Mouse (Mus musculus): ENCODE measurements around the gene Fbxo7.

The Fbxo7 gene

DNA sequence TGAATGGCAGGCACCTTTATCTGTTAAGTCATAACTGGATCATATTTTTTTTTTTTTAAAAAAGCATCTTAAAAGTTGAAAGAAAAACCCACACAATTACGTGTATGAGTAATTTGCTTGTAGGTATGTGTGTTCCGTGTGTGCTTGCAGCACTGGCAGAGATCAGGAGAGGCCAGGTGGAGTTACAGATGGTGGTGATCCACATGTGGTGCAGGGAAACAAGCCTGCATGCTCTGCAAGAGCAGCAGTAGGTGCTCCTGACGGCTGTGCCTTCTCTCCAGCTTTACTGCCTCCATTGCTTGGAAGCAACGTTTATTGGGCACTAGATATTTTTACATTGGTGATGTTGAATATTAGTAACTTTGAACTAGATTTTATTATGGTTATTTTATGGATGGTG lies 21.9 kb downstream of the Fbxo7 start:
- DNase-seq (ENCODE audit: low spot score in 2 of 2) = no peak

GRCm38 (mm10) chr10:86044066-86044465 lies 22.3 kb downstream of the Fbxo7 start:
- DNase-seq (ENCODE audit: low spot score in 2 of 2) = no peak

- no peak for DNase-seq (ENCODE audit: low spot score in 2 of 2)
Observed at GRCm38 (mm10) chr10:86046371-86046770, 24.6 kb downstream of the Fbxo7 start.

GRCm38 (mm10) chr10:86047786-86048185 lies 26.0 kb downstream of the Fbxo7 start:
- DNase-seq (ENCODE audit: low spot score in 2 of 2) = no peak

GRCm38 (mm10) chr10:86050522-86050921 lies 28.8 kb downstream of the Fbxo7 start:
- DNase-seq (ENCODE audit: low spot score in 2 of 2) = no peak

GRCm38 (mm10) chr10:86052818-86053522 lies 31.2 kb downstream of the Fbxo7 start:
- no peak for DNase-seq (ENCODE audit: low spot score in 2 of 2)

- DNase-seq (ENCODE audit: low spot score in 2 of 2) = no peak
Observed at GRCm38 (mm10) chr10:86056297-86056903, 34.6 kb downstream of the Fbxo7 start.

GRCm38 (mm10) chr10:86057286-86057685 lies 35.5 kb downstream of the Fbxo7 start:
- DNase-seq (ENCODE audit: low spot score in 2 of 2) = no peak

DNA sequence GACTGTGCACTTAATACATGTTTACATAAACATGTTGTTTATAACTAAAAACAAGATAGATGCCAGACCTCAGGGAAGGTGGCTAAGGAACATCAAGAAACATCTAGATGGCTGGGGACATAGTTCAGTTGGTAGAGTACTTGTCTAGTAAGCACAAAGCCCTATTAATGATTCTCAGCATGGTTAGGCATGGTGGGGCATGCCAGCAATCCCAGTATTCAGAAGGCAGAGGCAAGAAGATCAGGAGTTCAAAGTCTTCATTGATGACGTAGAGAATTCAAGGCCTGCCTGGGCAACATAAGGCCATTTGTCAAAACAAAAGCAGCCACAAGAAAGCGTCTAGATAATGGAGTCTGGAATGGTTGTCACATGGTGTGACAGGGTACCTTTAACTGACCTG lies 35.9 kb downstream of the Fbxo7 start:
- no peak for DNase-seq (ENCODE audit: low spot score in 2 of 2)

GRCm38 (mm10) chr10:86060267-86060666 lies 38.5 kb downstream of the Fbxo7 start:
- no peak for DNase-seq (ENCODE audit: low spot score in 2 of 2)

- DNase-seq (ENCODE audit: low spot score in 2 of 2) = no peak
Observed at GRCm38 (mm10) chr10:86062261-86063017, 40.7 kb downstream of the Fbxo7 start.

- DNase-seq (ENCODE audit: low spot score in 2 of 2) = no peak
Observed at GRCm38 (mm10) chr10:86063018-86063384, 41.2 kb downstream of the Fbxo7 start.

DNA sequence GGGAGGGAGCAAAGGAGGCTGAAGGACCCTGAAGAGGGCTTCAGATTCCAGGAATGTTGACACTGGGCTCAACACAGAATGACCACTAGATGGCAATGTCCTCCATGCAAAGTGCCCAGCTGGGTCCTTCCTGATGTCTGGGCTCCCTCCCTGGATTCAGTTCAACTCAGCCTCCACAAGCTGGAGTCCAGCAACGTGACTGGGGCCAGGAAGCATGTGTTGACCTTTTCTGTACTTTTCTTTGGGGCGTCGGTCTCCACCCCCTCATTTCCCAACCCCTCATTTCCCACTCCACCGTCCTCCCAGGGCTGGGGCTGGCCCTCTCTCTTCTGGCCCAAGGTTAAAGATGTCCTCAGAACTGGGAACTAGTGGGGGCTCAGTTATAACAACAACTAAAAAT lies 43.2 kb downstream of the Fbxo7 start:
- peak; percentile 51 to 71 for DNase-seq (ENCODE audit: low spot score in 2 of 2)

GRCm38 (mm10) chr10:86065661-86066060 lies 43.9 kb downstream of the Fbxo7 start:
- DNase-seq (ENCODE audit: low spot score in 2 of 2) = no peak

GRCm38 (mm10) chr10:86066651-86067050 lies 44.9 kb downstream of the Fbxo7 start:
- DNase-seq (ENCODE audit: low spot score in 2 of 2) = no peak

DNA sequence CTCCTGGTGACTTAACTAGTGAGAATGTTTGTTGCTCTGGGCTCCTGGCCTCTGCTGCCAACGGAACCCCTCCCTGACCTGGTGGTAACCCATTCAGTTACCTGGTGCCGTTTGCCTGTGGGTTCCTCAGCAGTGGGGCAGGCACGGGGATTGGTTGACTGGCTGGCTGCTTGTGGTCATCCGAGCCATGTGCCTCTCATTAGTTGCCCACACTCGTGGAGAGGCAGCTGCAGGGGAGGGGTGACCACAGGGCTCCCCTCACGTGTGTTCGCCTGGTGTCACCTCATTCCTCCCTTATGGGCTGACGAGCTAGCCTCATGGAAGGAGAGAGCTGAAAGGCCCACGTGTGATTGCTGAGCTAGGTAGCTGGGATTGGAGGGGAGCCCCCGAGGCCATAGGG lies 46.1 kb downstream of the Fbxo7 start:
- no peak for DNase-seq (ENCODE audit: low spot score in 2 of 2)

- no peak for DNase-seq (ENCODE audit: low spot score in 2 of 2)
Observed at GRCm38 (mm10) chr10:86069341-86069740, 47.6 kb downstream of the Fbxo7 start.

DNA sequence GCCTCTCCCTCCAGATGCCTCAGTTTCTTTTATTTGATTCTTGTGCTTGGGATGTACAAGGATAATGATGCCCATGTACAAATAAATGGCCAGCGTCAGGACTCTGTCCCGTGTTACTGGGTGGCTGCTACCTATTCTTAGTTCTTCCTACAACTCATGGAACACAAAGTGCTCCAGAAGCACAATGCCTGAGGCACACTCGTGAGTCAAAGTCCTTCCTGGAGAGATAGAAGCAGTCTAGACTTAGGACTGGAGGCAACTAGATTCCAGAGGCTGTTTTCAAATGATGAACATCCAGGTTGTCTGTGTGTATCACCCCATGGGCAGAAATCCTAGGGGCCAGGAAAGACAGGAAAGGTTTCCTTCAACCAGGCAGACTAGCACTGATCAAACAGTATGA lies 49.0 kb downstream of the Fbxo7 start:
- DNase-seq (ENCODE audit: low spot score in 2 of 2) = no peak

GRCm38 (mm10) chr10:86074134-86074533 lies 52.4 kb downstream of the Fbxo7 start:
- no peak for DNase-seq (ENCODE audit: low spot score in 2 of 2)

DNA sequence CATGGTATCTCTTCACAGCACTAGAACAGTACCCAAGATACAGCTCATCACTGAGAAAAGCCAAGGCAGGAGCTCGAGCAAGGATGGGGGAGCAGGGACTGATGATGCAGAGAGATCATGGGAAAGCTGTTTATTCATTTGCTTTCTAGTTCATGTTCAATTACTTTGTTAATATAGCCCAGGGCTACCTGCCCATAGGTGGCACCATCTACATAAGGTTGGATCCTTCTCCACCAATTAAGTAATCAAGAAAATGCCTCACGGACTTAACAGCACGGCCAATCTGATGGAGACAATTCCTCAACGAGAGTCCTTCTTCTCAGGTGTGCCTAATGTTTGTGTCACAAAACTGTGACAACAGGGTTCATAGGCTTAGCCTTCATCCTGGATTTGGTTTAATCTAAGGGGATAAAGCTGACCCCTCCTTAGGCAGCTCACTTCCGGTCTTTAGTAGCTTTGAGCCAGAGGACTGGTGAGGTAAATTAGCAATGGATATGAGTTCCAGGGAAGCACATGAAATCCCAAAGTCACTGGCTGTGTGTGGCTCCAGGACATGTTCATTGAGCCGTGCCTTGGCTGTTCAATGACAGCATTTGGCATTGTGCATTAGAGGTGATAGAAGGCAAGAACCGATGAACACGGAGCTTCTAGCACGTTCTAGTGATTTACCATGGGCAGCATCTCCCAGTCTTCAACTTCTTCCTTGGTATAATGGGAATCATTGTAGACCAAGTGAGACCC lies 53.4 kb downstream of the Fbxo7 start:
- DNase-seq (ENCODE audit: low spot score in 2 of 2) = no peak

- DNase-seq (ENCODE audit: low spot score in 2 of 2) = no peak
Observed at GRCm38 (mm10) chr10:86077272-86077671, 55.5 kb downstream of the Fbxo7 start.

DNA sequence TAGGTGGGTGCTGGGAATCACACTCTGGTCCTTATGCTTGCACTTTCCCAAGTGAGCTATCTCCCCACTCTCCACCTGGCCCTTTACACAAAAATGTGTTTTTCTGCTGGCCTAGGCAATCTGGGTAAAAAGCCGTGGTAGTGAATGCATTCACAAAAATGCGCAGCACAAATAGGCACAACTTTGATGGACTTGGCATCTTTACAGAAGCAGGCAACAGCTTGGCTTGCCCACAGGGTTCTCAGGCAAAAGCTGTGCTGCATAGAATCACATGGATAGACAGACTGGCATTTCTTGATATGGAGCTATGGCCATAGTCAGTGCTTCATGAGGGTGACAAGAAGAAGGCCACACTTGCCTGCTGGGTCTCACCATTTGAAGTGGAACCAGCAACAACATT lies 57.0 kb downstream of the Fbxo7 start:
- no peak for DNase-seq (ENCODE audit: low spot score in 2 of 2)
